Mouse (Mus musculus): ENCODE results near the gene Mtmr12.

GRCm38 (mm10) chr15:12232429-12232828, 27.6 kb downstream of the Mtmr12 start:
- TF ChIP-seq CTCF (IDR thresholded peaks at IDR 0.05; ENCODE audit: control insufficient read depth, insufficient read depth, low read length) (no peak), POLR2A (IDR thresholded peaks at IDR 0.05; ENCODE audit: borderline replicate concordance, control insufficient read depth, low read depth, low read length) (no peak)

Data from bone marrow, adult 2 months (tissue).